Mouse (Mus musculus): ENCODE measurements at regions not wholly inside any gene's neighbourhood (a gene's known extent, or its start where the extent isn't known, plus 50 kb on each side); places are given as distances from the start of the nearest gene placed in this dataset.

GRCm38 (mm10) chr14:86261640-86262230 lies 879.3 kb downstream of the Diaph3 start:
- H3K4me2 ChIP-seq (replicated peaks; ENCODE audit: low read depth, low read length, severe bottlenecking), result no peak overlapping the region
- TF ChIP-seq POLR2A (IDR thresholded peaks at IDR 0.05; ENCODE audit: borderline replicate concordance, extremely low read depth, insufficient read depth, insufficient read length), result no peak
- H3K27ac ChIP-seq (replicated peaks; ENCODE audit: low read depth, low read length), result no peak overlapping the region
- ATAC-seq (ENCODE audit: low FRiP score, low read depth), result no peak
- no peak for DNase-seq (ENCODE audit: low spot score)
- 35% methylated on average over 8 of the region's 8 CpGs for WGBS
- H3K9me3 ChIP-seq (ENCODE audit: control insufficient read depth, low read length), result no peaks in the 10 kb centered on the region
- no peaks in the 10 kb centered on the region for H3K36me3 ChIP-seq (ENCODE audit: control insufficient read depth, insufficient read depth, low read length)
- H3K27me3 ChIP-seq (ENCODE audit: control insufficient read depth, insufficient read depth, low read length), result no peaks in the 10 kb centered on the region
- H3K4me1 ChIP-seq (ENCODE audit: control insufficient read depth, insufficient read depth, low read length), result no peaks in the 10 kb centered on the region
- no peak overlapping the region for H3K4me3 ChIP-seq (replicated peaks; ENCODE audit: low read length)
- no peak overlapping the region for H3K9ac ChIP-seq (ENCODE audit: low read depth, low read length, severe bottlenecking)

- no peak for DNase-seq (ENCODE audit: low spot score)
- H3K27ac ChIP-seq (replicated peaks; ENCODE audit: low read depth, low read length), result no peak overlapping the region
- no peak for TF ChIP-seq POLR2A (IDR thresholded peaks at IDR 0.05; ENCODE audit: borderline replicate concordance, extremely low read depth, insufficient read depth, insufficient read length)
Measured at GRCm38 (mm10) chr14:86254196-86254595, 886.8 kb downstream of the Diaph3 start.

GRCm38 (mm10) chr14:86251617-86252016 lies 889.4 kb downstream of the Diaph3 start:
- H3K9ac ChIP-seq (ENCODE audit: low read depth, low read length, severe bottlenecking), result no peak overlapping the region
- no peak for DNase-seq (ENCODE audit: low spot score)
- no peaks in the 10 kb centered on the region for H3K9me3 ChIP-seq (ENCODE audit: control insufficient read depth, low read length)
- ATAC-seq (ENCODE audit: low FRiP score, low read depth), result no peak
- no peaks in the 10 kb centered on the region for H3K27me3 ChIP-seq (ENCODE audit: control insufficient read depth, insufficient read depth, low read length)
- H3K36me3 ChIP-seq (ENCODE audit: control insufficient read depth, insufficient read depth, low read length), result no peaks in the 10 kb centered on the region
- no peak overlapping the region for H3K4me3 ChIP-seq (replicated peaks; ENCODE audit: low read length)
- no peak overlapping the region for H3K27ac ChIP-seq (replicated peaks; ENCODE audit: low read depth, low read length)
- no peak overlapping the region for H3K4me2 ChIP-seq (replicated peaks; ENCODE audit: low read depth, low read length, severe bottlenecking)
- TF ChIP-seq POLR2A (IDR thresholded peaks at IDR 0.05; ENCODE audit: borderline replicate concordance, extremely low read depth, insufficient read depth, insufficient read length), result no peak
- no peaks in the 10 kb centered on the region for H3K4me1 ChIP-seq (ENCODE audit: control insufficient read depth, insufficient read depth, low read length)

More at GRCm38 (mm10) chr14:86254196-86254595, 886.8 kb downstream of the Diaph3 start:
- Histone ChIP-seq H3K4me1 (ENCODE audit: control insufficient read depth, insufficient read depth, low read length) (no peaks in the 10 kb centered on the region), H3K36me3 (ENCODE audit: control insufficient read depth, insufficient read depth, low read length) (no peaks in the 10 kb centered on the region), H3K4me2 (replicated peaks; ENCODE audit: low read depth, low read length, severe bottlenecking) (no peak overlapping the region), H3K4me3 (replicated peaks; ENCODE audit: low read length) (no peak overlapping the region), H3K9ac (ENCODE audit: low read depth, low read length, severe bottlenecking) (no peak overlapping the region), H3K27me3 (ENCODE audit: control insufficient read depth, insufficient read depth, low read length) (no peaks in the 10 kb centered on the region), H3K9me3 (ENCODE audit: control insufficient read depth, low read length) (no peaks in the 10 kb centered on the region)
- no peak for ATAC-seq (ENCODE audit: low FRiP score, low read depth)
- WGBS, result 79% methylated on average over 1 of the region's 1 CpGs

- no peak overlapping the region for H3K27ac ChIP-seq (replicated peaks; ENCODE audit: low read depth, low read length)
- H3K9me3 ChIP-seq (ENCODE audit: control insufficient read depth, low read length), result no peaks in the 10 kb centered on the region
- H3K9ac ChIP-seq (ENCODE audit: low read depth, low read length, severe bottlenecking), result no peak overlapping the region
- H3K4me2 ChIP-seq (replicated peaks; ENCODE audit: low read depth, low read length, severe bottlenecking), result no peak overlapping the region
- no peaks in the 10 kb centered on the region for H3K4me1 ChIP-seq (ENCODE audit: control insufficient read depth, insufficient read depth, low read length)
- no peaks in the 10 kb centered on the region for H3K27me3 ChIP-seq (ENCODE audit: control insufficient read depth, insufficient read depth, low read length)
- H3K4me3 ChIP-seq (replicated peaks; ENCODE audit: low read length), result no peak overlapping the region
- no peaks in the 10 kb centered on the region for H3K36me3 ChIP-seq (ENCODE audit: control insufficient read depth, insufficient read depth, low read length)
- DNase-seq (ENCODE audit: low spot score) (no peak), ATAC-seq (ENCODE audit: low FRiP score, low read depth) (no peak)
- 87% methylated on average over 4 of the region's 4 CpGs for WGBS
- no peak for TF ChIP-seq POLR2A (IDR thresholded peaks at IDR 0.05; ENCODE audit: borderline replicate concordance, extremely low read depth, insufficient read depth, insufficient read length)
Measured at GRCm38 (mm10) chr14:86247686-86248085, 893.3 kb downstream of the Diaph3 start.

- Histone ChIP-seq H3K4me1 (ENCODE audit: control insufficient read depth, insufficient read depth, low read length) (no peaks in the 10 kb centered on the region), H3K27me3 (ENCODE audit: control insufficient read depth, insufficient read depth, low read length) (no peaks in the 10 kb centered on the region), H3K36me3 (ENCODE audit: control insufficient read depth, insufficient read depth, low read length) (no peaks in the 10 kb centered on the region), H3K4me2 (replicated peaks; ENCODE audit: low read depth, low read length, severe bottlenecking) (no peak overlapping the region), H3K27ac (replicated peaks; ENCODE audit: low read depth, low read length) (no peak overlapping the region), H3K9me3 (ENCODE audit: control insufficient read depth, low read length) (no peaks in the 10 kb centered on the region), H3K4me3 (replicated peaks; ENCODE audit: low read length) (no peak overlapping the region), H3K9ac (ENCODE audit: low read depth, low read length, severe bottlenecking) (no peak overlapping the region)
- ATAC-seq (ENCODE audit: low FRiP score, low read depth) (no peak), DNase-seq (ENCODE audit: low spot score) (no peak)
- 84% methylated on average over 8 of the region's 8 CpGs for WGBS
- TF ChIP-seq POLR2A (IDR thresholded peaks at IDR 0.05; ENCODE audit: borderline replicate concordance, extremely low read depth, insufficient read depth, insufficient read length), result no peak
Measured at GRCm38 (mm10) chr14:86246770-86247169, 894.3 kb downstream of the Diaph3 start.

GRCm38 (mm10) chr14:86243662-86244061 lies 897.4 kb downstream of the Diaph3 start:
- H3K9ac ChIP-seq (ENCODE audit: low read depth, low read length, severe bottlenecking), result no peak overlapping the region

More at GRCm38 (mm10) chr14:86243662-86244061, 897.4 kb downstream of the Diaph3 start:
- Histone ChIP-seq H3K9me3 (ENCODE audit: control insufficient read depth, low read length) (no peaks in the 10 kb centered on the region), H3K27me3 (ENCODE audit: control insufficient read depth, insufficient read depth, low read length) (no peaks in the 10 kb centered on the region), H3K27ac (replicated peaks; ENCODE audit: low read depth, low read length) (no peak overlapping the region), H3K36me3 (ENCODE audit: control insufficient read depth, insufficient read depth, low read length) (no peaks in the 10 kb centered on the region), H3K4me3 (replicated peaks; ENCODE audit: low read length) (no peak overlapping the region), H3K4me1 (ENCODE audit: control insufficient read depth, insufficient read depth, low read length) (no peaks in the 10 kb centered on the region), H3K4me2 (replicated peaks; ENCODE audit: low read depth, low read length, severe bottlenecking) (no peak overlapping the region)
- DNase-seq (ENCODE audit: low spot score) (no peak), ATAC-seq (ENCODE audit: low FRiP score, low read depth) (no peak)
- no peak for TF ChIP-seq POLR2A (IDR thresholded peaks at IDR 0.05; ENCODE audit: borderline replicate concordance, extremely low read depth, insufficient read depth, insufficient read length)
- WGBS, result 88% methylated on average over 1 of the region's 1 CpGs

Data from limb, embryonic 14.5 days (tissue).